ENCODE assay signal across 8 mouse cellular contexts in genomic region chr11:54998284-54998683, GRCm38 (mm10). TPM values are rescaled to one million over a fixed set of nuclear protein-coding genes. Genes with fewer than 3 reads are reported as not detected.
DNase-seq lines count a peak whose midpoint lies in the region; ATAC-seq and TF ChIP-seq lines count a peak whose summit lies in the region.

No protein-coding gene starts in this region.

- TF ChIP-seq EP300 in stomach, postnatal 0 days (optimal IDR thresholded peaks at IDR 0.05), result no peak

- H3ac ChIP-seq in C2C12 (ENCODE audit: control insufficient read depth, insufficient read length, low read depth), result no peak overlapping the region

- WGBS in embryonic facial prominence, embryonic 14.5 days, result 5% methylated on average over 9 of the region's 12 CpGs
- WGBS in heart, embryonic 13.5 days, result 7% methylated on average over 12 of the region's 12 CpGs
- whole genome bisulfite sequencing in kidney, embryonic 15.5 days, result 5% methylated on average over 12 of the region's 12 CpGs
- WGBS in liver, embryonic 13.5 days (ENCODE audit: insufficient replicate concordance), result 2% methylated on average over 12 of the region's 12 CpGs
- WGBS in stomach, postnatal 0 days, result 8% methylated on average over 12 of the region's 12 CpGs

- no peaks in the 10 kb centered on the region for H3K27me3 ChIP-seq in C2C12 (ENCODE audit: control insufficient read depth, insufficient read depth, insufficient read length)
- no peaks in the 10 kb centered on the region for H3K27me3 ChIP-seq in embryonic facial prominence, embryonic 14.5 days (replicated peaks; ENCODE audit: control insufficient read depth, insufficient read depth, low read length)
- H3K27me3 ChIP-seq in heart, embryonic 13.5 days (replicated peaks), result no peaks in the 10 kb centered on the region
- no peaks in the 10 kb centered on the region for H3K27me3 ChIP-seq in kidney, embryonic 15.5 days
- no peaks in the 10 kb centered on the region for H3K27me3 ChIP-seq in liver, embryonic 13.5 days
- no peaks in the 10 kb centered on the region for H3K27me3 ChIP-seq in stomach, postnatal 0 days (ENCODE audit: control insufficient read depth, insufficient read depth, low read length)

- peak; percentile 71 for ATAC-seq in embryonic facial prominence, embryonic 14.5 days (ENCODE audit: low read depth)
- ATAC-seq in heart, embryonic 13.5 days (ENCODE audit: extremely low read depth, insufficient number of reproducible peaks, low FRiP score, low TSS enrichment), result no peak
- peak; percentile 71 for ATAC-seq in kidney, embryonic 15.5 days (replicated peaks; ENCODE audit: low FRiP score)
- ATAC-seq in liver, embryonic 13.5 days (ENCODE audit: low read depth), result 0 out of 2 replicates have a peak, but pooled peaks have one; percentile 26
- ATAC-seq in stomach, postnatal 0 days (ENCODE audit: low FRiP score, low TSS enrichment), result peak; percentile 75

- no peak overlapping the region for H3K9ac ChIP-seq in embryonic facial prominence, embryonic 14.5 days (ENCODE audit: low read depth, low read length)
- H3K9ac ChIP-seq in heart, embryonic 13.5 days, result peak overlapping the region; percentile 47; the same call in 1 of the 2 replicates
- no peak overlapping the region for H3K9ac ChIP-seq in kidney, embryonic 15.5 days
- H3K9ac ChIP-seq in liver, embryonic 13.5 days, result no peak overlapping the region
- no peak overlapping the region for H3K9ac ChIP-seq in stomach, postnatal 0 days (ENCODE audit: low read length)

- peaks cover 93% of the 10 kb centered on the region for H3K36me3 ChIP-seq in C2C12 (ENCODE audit: control insufficient read depth, insufficient read depth)
- peaks cover 89% of the 10 kb centered on the region for H3K36me3 ChIP-seq in embryonic facial prominence, embryonic 14.5 days (ENCODE audit: control insufficient read depth, insufficient read depth, low read length)
- H3K36me3 ChIP-seq in heart, embryonic 13.5 days, result peaks cover 94% of the 10 kb centered on the region
- peaks cover 87% of the 10 kb centered on the region for H3K36me3 ChIP-seq in kidney, embryonic 15.5 days
- peaks cover 44% of the 10 kb centered on the region for H3K36me3 ChIP-seq in liver, embryonic 13.5 days
- H3K36me3 ChIP-seq in stomach, postnatal 0 days (ENCODE audit: control insufficient read depth, insufficient read depth, low read length), result peaks cover 45% of the 10 kb centered on the region

- DNase-seq in adrenal gland, postnatal 14 days, result peak; percentile 73
- peak; percentile 75 for DNase-seq in embryonic facial prominence, embryonic 14.5 days (ENCODE audit: low spot score)
- DNase-seq in liver, embryonic 13.5 days, result peak; percentile 6
- DNase-seq in neural tube, embryonic 10.5 days (ENCODE audit: extremely low spot score, low spot score), result peak; percentile 66
- peak; percentile 58 for DNase-seq in stomach, postnatal 0 days (ENCODE audit: low spot score)

- H3K27ac ChIP-seq in embryonic facial prominence, embryonic 14.5 days (replicated peaks; ENCODE audit: low read depth, low read length), result no peak overlapping the region
- H3K27ac ChIP-seq in heart, embryonic 13.5 days (replicated peaks), result peak overlapping the region; percentile 63
- H3K27ac ChIP-seq in kidney, embryonic 15.5 days, result no peak overlapping the region
- no peak overlapping the region for H3K27ac ChIP-seq in liver, embryonic 13.5 days
- no peak overlapping the region for H3K27ac ChIP-seq in stomach, postnatal 0 days (replicated peaks)

- no peak overlapping the region for H3K4me2 ChIP-seq in embryonic facial prominence, embryonic 14.5 days (ENCODE audit: low read depth, low read length)
- no peak overlapping the region for H3K4me2 ChIP-seq in heart, embryonic 13.5 days
- no peak overlapping the region for H3K4me2 ChIP-seq in kidney, embryonic 15.5 days
- H3K4me2 ChIP-seq in liver, embryonic 13.5 days, result no peak overlapping the region
- no peak overlapping the region for H3K4me2 ChIP-seq in stomach, postnatal 0 days (replicated peaks; ENCODE audit: low read depth)

- no peak overlapping the region for H3K4me3 ChIP-seq in C2C12 (ENCODE audit: insufficient read depth, poor library complexity, severe bottlenecking)
- no peak overlapping the region for H3K4me3 ChIP-seq in embryonic facial prominence, embryonic 14.5 days (ENCODE audit: low read depth, low read length)
- no peak overlapping the region for H3K4me3 ChIP-seq in heart, embryonic 13.5 days
- no peak overlapping the region for H3K4me3 ChIP-seq in kidney, embryonic 15.5 days (replicated peaks)
- H3K4me3 ChIP-seq in liver, embryonic 13.5 days (replicated peaks), result no peak overlapping the region
- no peak overlapping the region for H3K4me3 ChIP-seq in stomach, postnatal 0 days (ENCODE audit: low read depth, low read length)

- no peaks in the 10 kb centered on the region for H3K4me1 ChIP-seq in embryonic facial prominence, embryonic 14.5 days (ENCODE audit: control insufficient read depth, insufficient read depth, low read length)
- H3K4me1 ChIP-seq in heart, embryonic 13.5 days, result peaks cover 36% of the 10 kb centered on the region
- H3K4me1 ChIP-seq in kidney, embryonic 15.5 days, result 0 out of 2 replicates have a peak, but pooled peaks cover 2% of the 10 kb centered on the region
- no peaks in the 10 kb centered on the region for H3K4me1 ChIP-seq in liver, embryonic 13.5 days (replicated peaks)
- H3K4me1 ChIP-seq in stomach, postnatal 0 days (replicated peaks; ENCODE audit: control insufficient read depth, insufficient read depth), result no peaks in the 10 kb centered on the region

- no peaks in the 10 kb centered on the region for H3K79me2 ChIP-seq in C2C12 (ENCODE audit: control insufficient read depth, insufficient read depth)

- TF ChIP-seq CTCF in C2C12 (IDR thresholded peaks at IDR 0.05; ENCODE audit: control insufficient read depth, insufficient read depth, insufficient read length), result peak; percentile 52
- TF ChIP-seq CTCF in stomach, postnatal 0 days (IDR thresholded peaks at IDR 0.05; ENCODE audit: low read depth), result peak; percentile 94

- H3K79me3 ChIP-seq in C2C12 (ENCODE audit: low read depth), result no peaks in the 10 kb centered on the region

- peaks cover 11% of the 10 kb centered on the region; the same call in 1 of the 2 replicates for H3K9me3 ChIP-seq in embryonic facial prominence, embryonic 14.5 days (ENCODE audit: control insufficient read depth, low read length)
- H3K9me3 ChIP-seq in heart, embryonic 13.5 days, result no peaks in the 10 kb centered on the region
- peaks cover 6% of the 10 kb centered on the region; the same call in 1 of the 2 replicates for H3K9me3 ChIP-seq in kidney, embryonic 15.5 days (replicated peaks)
- 0 out of 2 replicates have a peak, but pooled peaks cover 2% of the 10 kb centered on the region for H3K9me3 ChIP-seq in liver, embryonic 13.5 days (replicated peaks)
- no peaks in the 10 kb centered on the region for H3K9me3 ChIP-seq in stomach, postnatal 0 days (ENCODE audit: control insufficient read depth, low read length)

TF ChIP-seq in C2C12, 6 proteins besides CTCF, POLR2A, EP300 and RAD21:
- TF ChIP-seq FOSL1 (IDR thresholded peaks at IDR 0.05; ENCODE audit: insufficient read depth, low read length, poor library complexity, severe bottlenecking) (no peak), USF1 (IDR thresholded peaks at IDR 0.05; ENCODE audit: low read depth) (no peak), MYOG (IDR thresholded peaks at IDR 0.05; ENCODE audit: control insufficient read depth, extremely low read depth, insufficient read length) (no peak), MYOD1 (IDR thresholded peaks at IDR 0.05; ENCODE audit: control insufficient read depth, insufficient read length, low read depth) (no peak), CEBPB (IDR thresholded peaks at IDR 0.05; ENCODE audit: low read depth) (no peak), MAX (IDR thresholded peaks at IDR 0.05) (no peak)

RNA-seq across cellular contexts. Expression of gene Anxa6, which starts 35.0 kb away (rescaled TPM):
- 628 TPM for polyA plus RNA-seq in C2C12 (2012; fragmentation: generic; extraction: Trizol)
- 146 and 152 TPM in 2 replicates for total RNA-seq in adrenal gland, postnatal 14 days (2021)
- 393 and 439 TPM in 2 replicates for polyA plus RNA-seq in embryonic facial prominence, embryonic 14.5 days (2014; fragmentation: Nextera tagmentation; extraction: Ambion mirVana)
- polyA plus RNA-seq in heart, embryonic 13.5 days (2015; fragmentation: Nextera tagmentation; extraction: Ambion mirVana), result 315 and 354 TPM in 2 replicates
- 201 and 233 TPM in 2 replicates for polyA plus RNA-seq in kidney, embryonic 15.5 days (2015; fragmentation: Nextera tagmentation; extraction: Ambion mirVana)
- polyA plus RNA-seq in liver, embryonic 13.5 days (2015; fragmentation: Nextera tagmentation; extraction: Ambion mirVana), result 45.3 and 50.2 TPM in 2 replicates
- polyA plus RNA-seq in stomach, postnatal 0 days (2015; fragmentation: Nextera tagmentation; extraction: Ambion mirVana), result 140 and 141 TPM in 2 replicates

RNA-seq across cellular contexts. Expression of gene Tnip1, which starts 35.6 kb away (rescaled TPM):
- polyA plus RNA-seq in C2C12 (2012; fragmentation: generic; extraction: Trizol), result 18.8 TPM
- total RNA-seq in adrenal gland, postnatal 14 days (2021), result 53.8 and 74.2 TPM in 2 replicates
- 20.4 and 21.0 TPM in 2 replicates for polyA plus RNA-seq in embryonic facial prominence, embryonic 14.5 days (2014; fragmentation: Nextera tagmentation; extraction: Ambion mirVana)
- polyA plus RNA-seq in heart, embryonic 13.5 days (2015; fragmentation: Nextera tagmentation; extraction: Ambion mirVana), result 18.6 and 21.2 TPM in 2 replicates
- 16.8 and 20.7 TPM in 2 replicates for polyA plus RNA-seq in kidney, embryonic 15.5 days (2015; fragmentation: Nextera tagmentation; extraction: Ambion mirVana)
- polyA plus RNA-seq in liver, embryonic 13.5 days (2015; fragmentation: Nextera tagmentation; extraction: Ambion mirVana), result 5.1 and 5.8 TPM in 2 replicates
- polyA plus RNA-seq in stomach, postnatal 0 days (2015; fragmentation: Nextera tagmentation; extraction: Ambion mirVana), result 14.7 and 15.5 TPM in 2 replicates

Comparison
In these comparisons a context has a peak if more than half of its experiments do, and no peak if none do; other contexts are left out.
1. DNase-seq: peak in every context shown above with its lines; median percentile 75 in embryonic facial prominence, embryonic 14.5 days; 73 in adrenal gland, postnatal 14 days; 66 in neural tube, embryonic 10.5 days; 58 in stomach, postnatal 0 days; 6 in liver, embryonic 13.5 days.